Mouse (Mus musculus) limb, embryonic 11.5 days (tissue): ENCODE measurements around the gene Med16. TPM values are rescaled to one million over a fixed set of nuclear protein-coding genes. Genes with fewer than 3 reads are reported as not detected.

Experiments used
- ATAC-seq: fragments of 200-750 bp; cut with Nextera tagmentation; 2 replicates; pipeline ENCODE4 v1.8.0; 2017; ENCODE audit warnings: low read depth; ENCODE audit not compliant: insufficient number of reproducible peaks, low FRiP score, low TSS enrichment
- DNase-seq: peaks from one replicate; pipeline ENCODE4 v3.0.0-alpha.2; 2015; ENCODE audit warnings: low spot score
- H3K27ac ChIP-seq: fragments of 300-500 bp; sonication (generic); replicated peaks from 2 replicates; pipeline ENCODE4 v1.5.1; 2014; ENCODE audit warnings: low read depth, mild to moderate bottlenecking, low read length
- H3K27me3 ChIP-seq: fragments of 300-500 bp; sonication (generic); 2 replicates; pipeline ENCODE4 v1.6.1; 2014; ENCODE audit warnings: mild to moderate bottlenecking, low read length, mixed read lengths; ENCODE audit not compliant: control insufficient read depth, insufficient read depth
- H3K36me3 ChIP-seq: fragments of 300-500 bp; sonication (generic); 2 replicates; pipeline ENCODE4 v1.6.1; 2014; ENCODE audit warnings: mild to moderate bottlenecking, low read length, moderate library complexity, mixed read lengths; ENCODE audit not compliant: control insufficient read depth, insufficient read depth
- H3K4me1 ChIP-seq: fragments of 300-500 bp; sonication (generic); 2 replicates; pipeline ENCODE4 v1.6.1; 2014; ENCODE audit warnings: low read length, mixed read lengths; ENCODE audit not compliant: control insufficient read depth, insufficient read depth
- H3K4me2 ChIP-seq: fragments of 300-500 bp; sonication (generic); 2 replicates; pipeline ENCODE4 v1.6.1; 2014; ENCODE audit warnings: low read depth, mild to moderate bottlenecking, moderate library complexity; ENCODE audit not compliant: severe bottlenecking
- H3K4me3 ChIP-seq: fragments of 300-500 bp; sonication (generic); 2 replicates; pipeline ENCODE4 v1.5.1; 2014; ENCODE audit warnings: low read depth, low read length
- H3K9ac ChIP-seq: fragments of 300-500 bp; sonication (generic); 2 replicates; pipeline ENCODE4 v1.6.1; 2014; ENCODE audit warnings: mild to moderate bottlenecking, low read length
- H3K9me3 ChIP-seq: fragments of 300-500 bp; sonication (generic); 2 replicates; pipeline ENCODE4 v1.6.1; 2016; ENCODE audit warnings: low read length; ENCODE audit not compliant: control insufficient read depth
- WGBS: fragments of 180-500 bp; shearing (Covaris S2); extraction: QIAGEN DNeasy Blood & Tissue Kit; methylation state at CpG from one replicate; pipeline ENCODE4 v1.1.7; 2014; 5-methylcytosine and 5-hydroxymethylcytosine counted together
- polyA plus RNA-seq: library from polyadenylated mRNA; unstranded; fragments of >200 nt; fragmentation: Nextera tagmentation; extraction: Ambion mirVana; gene quantifications from 2 replicates; pipeline ENCODE4 v1.2.1, GENCODE M21; 2014

The Med16 gene
- polyA plus RNA-seq, 1 experiment from 2014 or later, result 43.1 TPM

DNA sequence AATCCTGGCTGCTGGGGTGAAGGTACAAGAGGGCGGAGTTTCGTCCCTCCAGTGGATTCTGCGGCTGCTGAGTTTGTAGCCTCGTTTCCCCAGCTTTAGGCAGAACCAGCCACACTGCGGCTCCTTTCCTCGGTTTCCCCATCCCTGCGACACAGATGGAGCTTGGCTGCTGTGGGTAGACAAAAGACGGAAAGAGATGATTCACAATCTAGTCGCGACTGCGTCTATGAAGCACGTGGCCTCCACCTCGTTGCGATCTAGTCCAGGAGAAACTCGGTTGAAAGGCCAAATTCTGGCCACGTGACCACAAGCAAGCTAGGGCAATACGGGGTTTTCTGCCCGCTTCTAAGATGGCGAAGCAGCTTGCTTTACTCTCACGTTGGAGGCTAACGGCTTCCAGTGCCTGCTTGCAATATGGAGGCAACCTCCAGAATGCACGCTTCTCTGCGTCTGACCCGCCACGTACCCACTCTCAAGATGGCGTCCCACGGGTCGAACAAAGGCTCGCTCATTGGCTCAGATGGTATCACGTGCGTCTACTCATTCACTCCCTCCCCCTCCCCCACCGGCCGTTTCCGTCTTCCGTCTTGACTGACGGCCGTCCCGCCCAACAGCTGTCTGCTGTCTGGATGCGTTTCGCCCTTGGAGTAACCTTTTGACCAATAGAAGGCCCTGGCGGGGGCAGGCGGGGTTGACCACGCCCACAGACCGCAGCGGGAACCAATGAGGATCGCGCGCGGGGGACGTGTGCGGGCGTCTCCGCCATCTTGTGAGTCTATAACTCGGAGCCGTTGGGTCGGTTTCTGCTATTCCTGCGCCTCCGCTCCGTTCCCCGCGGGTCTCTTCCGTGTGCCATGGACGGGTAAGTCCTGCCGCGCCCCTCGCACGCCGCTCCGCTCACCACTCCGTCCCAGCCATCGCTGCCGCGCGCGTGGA, 54.6 kb downstream of the Med16 start, which contains the start of gene Ptbp1:
TSS of gene Ptbp1 (plus strand) at position 568 of the 936 bp plus-strand sequence.
- under 1% methylated on average over 75 of the region's 75 CpGs for WGBS
- Histone ChIP-seq H3K9me3 (no peaks in the 10 kb centered on the region), H3K27ac (peak within 1 kb of the TSS; percentile 100), H3K9ac (peak within 1 kb of the TSS; percentile 99), H3K4me1 (peaks cover 42% of the 10 kb centered on the region), H3K27me3 (no peaks in the 10 kb centered on the region), H3K4me2 (peak within 1 kb of the TSS; percentile 91), H3K4me3 (peak within 1 kb of the TSS; percentile 99), H3K36me3 (peaks cover 17% of the 10 kb centered on the region)
- ATAC-seq, result peak; percentile 91
- peak; percentile 100 for DNase-seq

DNA sequence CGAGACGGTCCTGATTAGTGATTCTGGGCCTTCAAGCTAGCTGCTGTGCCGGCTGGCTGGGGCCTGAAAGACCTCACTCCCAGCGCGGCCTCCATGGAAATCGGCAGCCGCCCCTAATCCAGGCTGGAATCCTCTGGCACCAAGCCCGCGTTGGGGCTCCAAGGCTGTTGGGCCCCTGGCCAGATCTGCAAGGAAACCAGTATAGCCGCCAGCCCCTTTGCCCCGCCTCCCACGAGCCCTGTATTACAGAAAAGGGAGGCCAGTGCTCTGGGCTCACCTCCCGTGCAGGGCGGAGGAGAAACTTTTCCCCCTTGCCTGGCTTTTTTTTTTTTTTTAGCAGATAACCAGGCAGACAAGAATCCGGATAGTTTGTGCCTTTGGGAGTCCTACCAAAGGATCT, 55.3 kb downstream of the Med16 start:
- Histone ChIP-seq H3K9ac (peak overlapping the region; percentile 77), H3K9me3 (no peaks in the 10 kb centered on the region), H3K4me2 (peak overlapping the region; percentile 54), H3K4me1 (peaks cover 41% of the 10 kb centered on the region), H3K27me3 (no peaks in the 10 kb centered on the region), H3K27ac (peak overlapping the region; percentile 100), H3K4me3 (peak overlapping the region; percentile 99), H3K36me3 (peaks cover 11% of the 10 kb centered on the region)
- DNase-seq (peak; percentile 87), ATAC-seq (peak; percentile 18; the same call in 1 of the 2 replicates)
- WGBS, result under 1% methylated on average over 15 of the region's 15 CpGs

DNA sequence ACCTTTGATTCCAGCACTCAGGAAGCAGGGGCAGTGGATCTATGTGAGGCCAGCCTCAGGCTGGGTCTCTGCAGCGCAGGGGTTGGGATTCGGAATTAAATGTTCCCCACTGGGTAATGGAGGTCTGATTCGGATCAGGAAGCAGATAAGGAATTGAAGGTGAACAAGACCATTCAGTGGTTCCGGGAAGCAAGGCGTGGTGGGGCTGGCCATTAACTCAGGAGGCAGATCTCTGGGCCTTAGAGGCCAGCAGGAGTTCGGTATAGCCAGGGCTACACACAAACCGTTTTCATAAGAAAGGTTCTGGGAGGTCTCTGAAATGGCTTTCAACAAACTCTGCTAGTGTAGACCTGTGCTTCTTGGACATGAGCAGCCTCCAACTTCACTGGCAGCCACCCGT, 55.9 kb downstream of the Med16 start:
- DNase-seq (no peak), ATAC-seq (no peak)
- peak overlapping the region; percentile 100 for H3K27ac ChIP-seq
- 33% methylated on average over 8 of the region's 8 CpGs for WGBS
- peak overlapping the region; percentile 77 for H3K9ac ChIP-seq
- H3K9me3 ChIP-seq, result no peaks in the 10 kb centered on the region
- H3K27me3 ChIP-seq, result no peaks in the 10 kb centered on the region
- H3K4me1 ChIP-seq, result peaks cover 36% of the 10 kb centered on the region
- peak overlapping the region; percentile 99 for H3K4me3 ChIP-seq
- peaks cover 7% of the 10 kb centered on the region; the same call in 1 of the 2 replicates for H3K36me3 ChIP-seq
- peak overlapping the region; percentile 54 for H3K4me2 ChIP-seq

DNA sequence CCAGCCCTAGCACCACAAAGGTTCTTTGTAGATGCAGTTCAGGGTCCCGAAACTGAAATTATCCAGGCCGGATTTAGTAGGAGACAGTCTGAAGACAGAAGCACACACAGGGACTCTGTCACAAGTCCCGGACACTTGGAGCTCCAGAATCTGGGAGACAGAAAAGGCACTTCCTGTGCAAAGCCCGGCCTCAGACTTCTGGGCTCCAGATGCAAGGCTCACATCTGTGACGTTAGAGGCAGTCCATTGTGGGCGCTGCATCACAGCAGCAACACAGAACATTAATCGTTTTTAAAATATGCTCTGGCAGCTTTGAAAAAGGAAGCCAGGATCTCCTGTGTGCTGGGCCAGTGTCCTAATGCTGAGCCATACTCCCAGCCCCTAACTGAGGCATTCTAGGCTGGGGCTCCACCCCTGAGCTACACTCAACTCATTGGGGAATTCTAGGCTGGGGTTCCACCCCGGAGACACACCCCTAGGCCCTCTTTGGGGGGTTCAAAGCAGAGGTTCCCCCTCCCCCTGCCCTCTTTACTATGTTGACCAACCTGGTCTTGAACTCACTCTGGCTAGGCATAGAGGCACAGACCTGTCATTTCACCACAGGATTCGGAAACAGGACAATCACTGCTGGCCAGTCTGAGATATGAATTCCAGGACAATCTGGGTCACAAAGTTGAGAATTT, 56.5 kb downstream of the Med16 start:
- H3K36me3 ChIP-seq, result peaks cover 5% of the 10 kb centered on the region; the same call in 1 of the 2 replicates
- H3K27ac ChIP-seq, result peak overlapping the region; percentile 100
- peak overlapping the region; percentile 54 for H3K4me2 ChIP-seq
- ATAC-seq (no peak), DNase-seq (peak; percentile 57)
- H3K9me3 ChIP-seq, result no peaks in the 10 kb centered on the region
- peak overlapping the region; percentile 77 for H3K9ac ChIP-seq
- WGBS, result 35% methylated on average over 9 of the region's 9 CpGs
- H3K27me3 ChIP-seq, result no peaks in the 10 kb centered on the region
- peaks cover 30% of the 10 kb centered on the region for H3K4me1 ChIP-seq
- peak overlapping the region; percentile 99 for H3K4me3 ChIP-seq

DNA sequence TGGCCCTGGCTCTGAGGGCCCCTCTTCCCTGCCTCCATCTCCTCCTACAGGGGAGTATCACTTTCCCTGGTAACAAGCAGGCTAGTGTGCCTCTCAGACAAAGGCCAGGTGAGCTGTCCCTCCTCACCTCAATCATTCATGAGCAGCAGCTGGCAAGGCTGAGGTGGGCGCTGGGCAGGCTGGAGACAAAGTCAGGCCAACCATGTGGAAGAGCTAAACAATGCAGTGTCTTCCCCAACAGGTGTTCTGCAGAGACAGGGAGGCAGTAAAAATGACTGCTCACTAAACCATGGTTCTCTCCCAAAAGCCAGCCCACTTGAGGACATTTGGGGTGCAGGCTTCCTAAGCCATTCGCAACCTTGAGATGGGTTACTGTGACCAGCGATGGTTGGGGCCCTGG, 57.1 kb downstream of the Med16 start:
- Histone ChIP-seq H3K4me1 (peaks cover 24% of the 10 kb centered on the region), H3K9ac (peak overlapping the region; percentile 37)
- WGBS, result 71% methylated on average over 3 of the region's 3 CpGs

DNA sequence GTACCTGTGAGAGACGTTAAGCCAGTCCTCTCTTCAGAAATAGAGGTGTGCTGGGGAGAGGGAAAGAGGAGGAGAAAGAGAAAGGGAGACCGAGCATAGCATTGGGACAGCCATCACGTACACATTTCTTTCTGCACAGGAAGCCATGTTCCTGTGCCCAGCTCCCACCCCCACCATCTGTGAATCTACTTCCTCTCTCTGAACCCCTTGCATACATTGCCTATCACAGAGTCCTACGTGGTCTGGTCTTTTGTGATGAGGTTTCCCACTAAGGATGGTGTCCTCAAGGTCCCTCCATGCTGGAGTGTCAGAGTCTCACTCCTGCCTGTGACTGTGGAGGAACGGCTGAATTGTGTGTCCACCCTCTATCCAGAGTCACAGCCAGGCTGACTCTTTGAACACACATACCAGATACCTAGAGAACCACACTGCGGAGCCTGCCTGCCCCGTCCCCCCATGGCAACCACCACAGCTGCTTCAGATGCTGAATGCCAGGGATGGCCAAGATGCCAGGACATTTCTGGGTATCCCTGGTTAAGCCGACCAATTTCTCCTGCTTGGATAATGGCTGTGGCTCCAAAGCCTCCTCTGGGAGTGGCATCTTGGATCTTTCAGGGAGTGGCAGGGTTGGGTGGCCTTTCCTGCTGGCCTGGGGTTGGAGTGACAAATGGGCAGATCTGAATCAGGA, 58.6 kb downstream of the Med16 start:
- H3K27ac ChIP-seq, result no peak overlapping the region

More for the DNA sequence above, 57.1 kb downstream of the Med16 start:
- Histone ChIP-seq H3K4me3 (no peak overlapping the region), H3K27me3 (no peaks in the 10 kb centered on the region), H3K4me2 (peak overlapping the region; percentile 54), H3K9me3 (no peaks in the 10 kb centered on the region), H3K36me3 (peaks cover 3% of the 10 kb centered on the region; the same call in 1 of the 2 replicates), H3K27ac (peak overlapping the region; percentile 100)
- ATAC-seq (no peak), DNase-seq (no peak)

DNA sequence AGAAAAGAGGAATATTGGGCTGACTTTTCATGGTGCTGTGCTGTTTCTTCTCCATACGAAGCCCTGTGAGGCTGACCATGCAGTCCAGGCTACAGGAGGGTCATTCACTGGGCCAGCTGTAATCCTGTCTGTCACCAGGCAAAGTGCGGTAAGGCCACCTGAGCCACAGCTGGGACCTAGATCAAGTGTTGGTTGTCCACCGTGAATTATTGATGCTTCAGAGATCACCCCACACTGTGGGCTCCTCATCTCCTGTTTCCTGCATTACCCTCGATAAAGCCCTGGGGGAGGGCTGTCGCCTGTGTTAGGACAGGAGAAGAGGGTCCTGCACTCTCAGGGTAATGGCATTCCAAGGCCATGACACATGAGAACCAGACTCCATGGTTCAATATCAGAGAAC, 62.2 kb downstream of the Med16 start:
- Histone ChIP-seq H3K9me3 (no peaks in the 10 kb centered on the region), H3K36me3 (no peaks in the 10 kb centered on the region), H3K4me2 (no peak overlapping the region), H3K4me1 (peaks cover 7% of the 10 kb centered on the region), H3K9ac (no peak overlapping the region), H3K4me3 (no peak overlapping the region), H3K27ac (no peak overlapping the region), H3K27me3 (no peaks in the 10 kb centered on the region)
- 65% methylated on average over 5 of the region's 5 CpGs for WGBS
- DNase-seq (no peak), ATAC-seq (no peak)

More for the DNA sequence above, 58.6 kb downstream of the Med16 start:
- no peak overlapping the region for H3K4me3 ChIP-seq
- WGBS, result 84% methylated on average over 8 of the region's 8 CpGs
- no peaks in the 10 kb centered on the region for H3K27me3 ChIP-seq
- H3K4me2 ChIP-seq, result no peak overlapping the region
- no peaks in the 10 kb centered on the region for H3K36me3 ChIP-seq
- H3K9me3 ChIP-seq, result no peaks in the 10 kb centered on the region
- peaks cover 19% of the 10 kb centered on the region for H3K4me1 ChIP-seq
- DNase-seq (no peak), ATAC-seq (no peak)
- no peak overlapping the region for H3K9ac ChIP-seq
